ENCODE assay signal across 25 mouse cellular contexts in the genomic region with DNA sequence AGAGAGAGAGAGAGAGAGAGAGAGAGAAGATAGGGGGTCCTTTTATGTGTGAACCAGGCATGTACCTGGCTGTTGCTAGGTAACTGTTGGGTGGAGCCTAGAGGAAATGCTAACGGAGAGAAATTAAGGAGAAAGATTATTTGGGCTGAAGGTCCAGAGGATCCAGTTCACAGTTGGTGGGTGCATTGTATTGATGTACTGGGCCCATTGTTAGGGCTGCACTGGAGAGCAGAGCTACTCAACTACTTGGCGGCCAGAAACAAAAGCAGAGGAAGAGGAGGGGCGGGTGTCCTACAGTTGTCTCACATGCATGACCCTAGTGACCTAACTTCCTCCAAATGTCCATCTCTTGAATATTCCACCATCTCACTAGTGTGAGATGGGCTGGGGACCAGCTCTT.
"Had no signal": no experiment of that assay in that cellular context is flagged by ENCODE, and none has a peak within 500 bp of the region (broad histone marks: within the 10 kb centered on the region; RNA-seq: fewer than 3 reads in every experiment).

No protein-coding gene starts in this region.

- H3K9me3 ChIP-seq: heart, embryonic 12.5 days; hindbrain, embryonic 10.5 days; hindbrain, embryonic 12.5 days; intestine, embryonic 15.5 days; limb, embryonic 10.5 days; limb, embryonic 12.5 days had no signal

- H3K4me3 ChIP-seq: gastrocnemius, adult 2 months; heart, adult 2 months; heart, embryonic 12.5 days; hindbrain, embryonic 10.5 days; hindbrain, embryonic 12.5 days; intestine, embryonic 15.5 days; layer of hippocampus, adult 2 months; limb, embryonic 10.5 days; limb, embryonic 12.5 days had no signal

- H3K36me3 ChIP-seq: heart, embryonic 12.5 days; hindbrain, embryonic 10.5 days; hindbrain, embryonic 12.5 days; intestine, embryonic 15.5 days; limb, embryonic 10.5 days; limb, embryonic 12.5 days had no signal

- H3K27ac ChIP-seq: gastrocnemius, adult 2 months; heart, adult 2 months; hindbrain, embryonic 10.5 days; hindbrain, embryonic 12.5 days; hindbrain, embryonic 14.5 days; intestine, embryonic 15.5 days; layer of hippocampus, adult 2 months; limb, embryonic 10.5 days; limb, embryonic 12.5 days had no signal

- H3K4me1 ChIP-seq: intestine, embryonic 15.5 days had no signal

- H3K4me2 ChIP-seq: heart, embryonic 12.5 days; hindbrain, embryonic 12.5 days; hindbrain, embryonic 14.5 days; intestine, embryonic 15.5 days; limb, embryonic 12.5 days; liver, embryonic 11.5 days had no signal

- H3K27me3 ChIP-seq: heart, embryonic 12.5 days; hindbrain, embryonic 12.5 days; intestine, embryonic 15.5 days; limb, embryonic 12.5 days had no signal

- H3K9ac ChIP-seq: heart, embryonic 12.5 days; hindbrain, embryonic 12.5 days; hindbrain, embryonic 14.5 days; intestine, embryonic 15.5 days; limb, embryonic 12.5 days had no signal

- DNase-seq: gastrocnemius, adult 2 months; gastrocnemius, postnatal 10 days; gastrocnemius, postnatal 25 days; heart, adult 2 months; heart, postnatal 10 days; heart, postnatal 4 days; kidney, adult 18-20 months; kidney, adult 8-10 months; kidney, postnatal 10 days; kidney, postnatal 25 days; kidney, postnatal 4 days; layer of hippocampus, postnatal 36 days; liver had no signal

- ATAC-seq: hindbrain, embryonic 16.5 days; inflammation-experienced regulatory T-cells, adult 6 months; intestine, embryonic 15.5 days; intestine, postnatal 0 days had no signal
